Mouse (Mus musculus) gastrocnemius, adult 2 months (tissue): ENCODE measurements around the gene Uqcc1. TPM values are rescaled to one million over a fixed set of nuclear protein-coding genes. Genes with fewer than 3 reads are reported as not detected.
A peak's percentile ranks its signal among the peaks of the same experiment; 100 is the strongest.

Experiments
- DNase-seq: peaks from one replicate; pipeline ENCODE4 v3.0.0; 2022
- H3K27ac ChIP-seq: fragments of 200-600 bp; 2 replicates; pipeline ENCODE4 v1.8.1; 2022; ENCODE audit warnings: mild to moderate bottlenecking
- H3K4me3 ChIP-seq: fragments of 200-600 bp; 2 replicates; pipeline ENCODE4 v1.8.1; 2022; ENCODE audit warnings: mild to moderate bottlenecking, moderate library complexity
- CTCF ChIP-seq: fragments of 200-600 bp; IDR thresholded peaks from 2 replicates; pipeline ENCODE4 v1.8.1; 2022; ENCODE audit warnings: antibody characterized with exemption, mild to moderate bottlenecking, moderate library complexity
- intact Hi-C: fragments of 180-260 bp; cut with DNase I; formaldehyde crosslinking; loops from one replicate; pipeline ENCODE4 v1.15.1; 2025
- long read RNA-seq, 2 experiments: library from polyadenylated mRNA; stranded (forward); transcript quantifications; one replicate each; pipeline ENCODE4 v2.0.0; 2021
- total RNA-seq, 2 experiments: library from RNA; stranded (reverse); gene quantifications; 2 replicates each; pipeline ENCODE4 v1.2.3; 2021

Gene Uqcc1
- total RNA-seq, result 100 to 1,000 TPM; 139 to 198 TPM
- long read RNA-seq, experiment 1, transcript Uqcc1-204 (10 exons, 2,633 nt), result major isoform, 359 of 394 reads
- long read RNA-seq, experiment 1, partial matches to known transcripts, result 7 of 394 reads
- long read RNA-seq, experiment 1, other reads (novel, unspliced or antisense), result 27 of 394 reads
- long read RNA-seq, experiment 2, transcript Uqcc1-207 (10 exons, 2,413 nt), result minor isoform, 5 of 346 reads
- long read RNA-seq, experiment 2, transcript Uqcc1-204 (10 exons, 2,633 nt), result major isoform, 312 of 346 reads
- long read RNA-seq, experiment 2, partial matches to known transcripts, result 10 of 346 reads
- long read RNA-seq, experiment 2, other reads (novel, unspliced or antisense), result 19 of 346 reads

GRCm38 (mm10) chr2:155929531-155930442, at the start of gene Uqcc1:
Gene Uqcc1 (minus strand): TSS chr2:155930310.
- DNase-seq, result peak; percentile 94
- Histone ChIP-seq H3K4me3 (peak within 1 kb of the TSS; percentile 90), H3K27ac (peak within 1 kb of the TSS; percentile 94)
- TF ChIP-seq CTCF, result no peak
- intact Hi-C loops, result no loop called here

- Histone ChIP-seq H3K27ac (peak overlapping the region; percentile 36), H3K4me3 (peak overlapping the region; percentile 60)
- no peak for TF ChIP-seq CTCF
- intact Hi-C loops, result no loop called here
- no peak for DNase-seq
These were observed 49.4 kb upstream of the Uqcc1 start for GRCm38 (mm10) chr2:155979328-155979991.

DNA sequence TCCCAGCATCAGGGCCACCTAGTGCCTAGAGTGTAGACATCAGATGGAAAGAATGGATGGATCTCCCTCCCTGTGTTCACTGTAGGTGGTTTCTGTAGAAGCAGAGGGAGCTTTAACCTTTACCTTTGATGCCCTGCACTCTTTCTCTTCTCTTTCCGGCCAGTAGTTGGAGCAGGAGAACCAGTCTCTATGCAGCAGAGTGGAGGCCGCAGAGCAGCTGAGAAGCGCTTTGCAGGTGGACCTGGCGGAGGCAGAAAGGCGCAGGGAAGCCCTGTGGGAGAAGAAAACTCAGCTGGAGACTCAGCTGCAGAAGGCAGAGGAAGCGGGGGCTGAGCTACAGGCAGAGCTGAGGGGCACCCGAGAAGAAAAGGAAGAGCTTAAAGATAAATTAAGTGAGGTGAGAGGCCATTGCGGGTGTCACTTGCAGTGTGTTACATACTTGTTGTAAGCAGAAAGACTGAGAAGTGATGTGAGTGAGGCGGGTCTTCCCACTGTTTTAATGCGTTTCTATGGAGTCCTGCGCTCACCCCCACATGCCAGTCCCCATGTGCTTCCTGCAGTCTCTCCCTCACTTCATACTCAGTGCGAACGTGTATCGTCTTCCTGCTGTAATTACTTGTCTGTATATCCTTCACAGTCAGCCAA, 44.1 kb upstream of the Uqcc1 start:
- TF ChIP-seq CTCF, result no peak
- no peak overlapping the region for H3K27ac ChIP-seq
- intact Hi-C loops, result no loop called here
- no peak for DNase-seq
- H3K4me3 ChIP-seq, result no peak overlapping the region

DNA sequence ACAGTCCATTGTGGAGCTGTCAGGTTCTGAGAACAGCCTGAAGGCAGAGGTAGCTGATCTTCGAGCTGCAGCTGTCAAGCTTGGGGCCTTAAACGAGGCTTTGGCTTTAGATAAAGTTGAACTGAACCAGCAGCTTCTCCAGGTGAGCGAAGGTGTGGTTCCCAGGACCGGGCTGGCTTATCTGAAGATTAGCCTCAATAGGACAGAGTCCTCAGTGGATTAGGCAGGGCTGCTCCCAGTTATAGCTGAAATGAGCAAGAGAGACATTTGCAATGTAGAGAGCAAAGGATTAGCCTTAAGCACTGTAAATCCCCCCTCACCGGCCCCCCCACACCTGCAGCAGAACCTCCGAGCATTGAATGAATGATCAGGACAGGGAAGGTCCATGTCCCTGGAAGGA, 43.2 kb upstream of the Uqcc1 start:
- TF ChIP-seq CTCF, result no peak
- Histone ChIP-seq H3K4me3 (no peak overlapping the region), H3K27ac (no peak overlapping the region)
- DNase-seq, result no peak
- intact Hi-C loops, result no loop called here

GRCm38 (mm10) chr2:155962991-155963390, 32.9 kb upstream of the Uqcc1 start:
- no peak for DNase-seq
- TF ChIP-seq CTCF, result peak; percentile 65

DNA sequence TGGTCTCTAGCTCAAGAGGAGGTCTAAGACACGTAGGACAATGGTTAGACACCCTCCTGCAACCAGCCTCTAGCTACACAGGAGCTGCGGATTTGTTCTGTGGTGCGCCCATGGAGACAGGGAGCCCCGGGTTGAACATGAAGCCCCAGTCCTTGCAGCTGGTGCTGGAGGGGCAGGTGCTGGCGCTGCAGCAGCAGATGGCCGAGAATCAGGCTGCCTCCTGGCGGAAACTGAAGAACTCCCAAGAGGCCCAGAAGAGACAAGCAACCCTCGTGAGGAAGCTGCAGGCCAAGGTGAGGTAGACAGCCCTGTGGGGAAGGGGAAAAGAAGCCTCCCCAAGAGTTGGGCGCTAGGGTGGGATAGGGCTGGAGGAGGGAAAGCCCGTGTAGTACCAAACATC, 31.8 kb upstream of the Uqcc1 start:
- intact Hi-C loops, result loop anchor here (5.0 to 10.0 kb wide), 2 partner anchors 180 to 313 kb away; partner anchors contain the start of genes Nfs1 and Romo1
- no peak for TF ChIP-seq CTCF
- no peak for DNase-seq
- H3K4me3 ChIP-seq, result no peak overlapping the region
- H3K27ac ChIP-seq, result no peak overlapping the region

More at GRCm38 (mm10) chr2:155962991-155963390, 32.9 kb upstream of the Uqcc1 start:
- intact Hi-C loops, result loop anchor here (5.0 to 10.0 kb wide), 2 partner anchors 179 to 312 kb away; partner anchors contain the start of genes Nfs1 and Romo1
- Histone ChIP-seq H3K27ac (no peak overlapping the region), H3K4me3 (no peak overlapping the region)

DNA sequence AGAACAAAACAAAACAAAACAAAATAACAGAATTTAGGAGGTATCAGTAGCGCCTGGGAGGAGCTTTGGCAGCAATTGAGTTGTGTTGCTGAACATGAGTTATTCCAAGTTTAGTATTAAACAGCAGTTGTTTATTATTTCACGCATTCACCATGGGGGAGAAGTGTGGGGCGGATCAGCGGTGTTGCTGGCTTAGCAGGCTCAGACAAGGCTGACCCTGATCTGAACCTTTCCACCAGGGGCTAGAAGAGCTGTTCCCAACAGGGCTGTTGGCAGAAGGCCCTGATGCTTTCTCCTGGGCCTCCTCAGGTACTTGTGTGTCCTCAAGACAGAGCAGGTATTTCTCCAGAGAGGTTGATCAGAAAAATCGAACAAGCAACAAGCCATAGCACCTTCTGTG, 29.9 kb upstream of the Uqcc1 start:
- H3K4me3 ChIP-seq, result no peak overlapping the region
- DNase-seq, result no peak
- intact Hi-C loops, result loop anchor here (5.0 to 10.0 kb wide), 2 partner anchors 182 to 315 kb away; partner anchors contain the start of genes Nfs1 and Romo1
- TF ChIP-seq CTCF, result no peak
- H3K27ac ChIP-seq, result no peak overlapping the region

DNA sequence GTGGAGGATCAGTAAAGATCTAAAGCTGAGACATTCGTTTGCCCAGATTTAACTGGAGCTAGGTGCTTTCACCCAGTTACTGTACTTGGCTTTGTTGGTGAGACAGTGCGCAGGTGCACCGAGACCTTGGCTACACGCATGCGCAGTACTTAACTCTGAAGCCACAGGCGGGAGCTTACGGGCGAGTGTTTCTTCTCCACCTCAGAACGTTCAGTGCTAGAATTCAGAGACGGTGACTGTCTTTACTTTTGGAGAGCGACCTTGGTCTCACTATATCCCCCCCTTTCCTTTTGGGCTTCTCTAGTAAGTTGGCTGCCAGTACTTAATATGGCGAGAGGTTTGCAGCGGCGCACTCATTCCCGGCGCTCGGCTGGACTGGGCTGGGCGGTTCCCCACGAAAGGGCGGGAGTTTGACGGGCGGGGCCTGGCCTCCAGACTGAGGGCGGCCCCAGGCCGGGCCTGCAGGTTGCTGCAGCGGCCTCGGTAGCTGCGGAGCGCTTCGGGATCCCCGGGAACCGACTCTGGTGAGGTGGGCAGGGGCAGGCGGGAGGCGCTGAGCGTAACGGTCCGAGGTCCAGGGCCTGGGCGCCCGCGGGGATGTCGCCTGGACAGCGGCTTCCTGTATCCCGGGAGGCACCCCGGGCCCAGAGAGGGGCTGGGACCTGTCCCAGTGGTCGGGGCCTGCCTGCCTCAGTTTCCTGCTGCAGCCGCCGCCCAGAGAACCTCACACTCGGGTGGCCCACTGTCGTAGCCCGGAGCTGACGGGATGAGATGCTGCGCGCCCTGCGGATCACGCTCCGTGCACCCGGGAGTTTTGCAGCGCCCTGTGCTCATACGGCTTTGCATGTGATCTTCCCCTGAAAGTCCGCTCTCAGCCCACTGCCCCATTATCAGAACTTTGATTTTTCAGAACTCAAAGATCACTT, 26.3 kb upstream of the Uqcc1 start, which contains the start of gene Cep250:
Gene Cep250 (plus strand): TSS at position 325 of the 926 bp plus-strand sequence.
- intact Hi-C loops, result no loop called here
- peak within 1 kb of the TSS; percentile 85 for H3K4me3 ChIP-seq

DNA sequence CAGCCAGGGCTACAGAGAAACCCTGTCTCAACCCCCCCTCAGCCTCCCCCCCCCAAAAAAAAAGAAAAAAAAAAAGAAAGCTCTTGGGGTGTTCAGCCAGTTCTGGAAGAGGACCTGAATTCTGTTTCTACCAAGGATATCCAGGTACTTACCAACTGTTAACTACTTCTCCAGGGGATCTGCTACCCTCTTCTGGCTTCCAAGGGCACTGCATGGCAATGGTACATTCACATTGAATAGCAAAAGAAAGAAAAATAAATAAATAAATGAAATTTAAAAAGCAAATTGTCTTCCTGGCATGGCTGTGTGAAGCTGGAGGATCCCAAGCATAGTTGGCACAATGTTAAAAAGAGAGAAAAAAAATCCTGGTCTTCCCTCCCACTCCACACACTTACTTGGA, 21.9 kb upstream of the Uqcc1 start:
- DNase-seq, result peak; percentile 54
- peak; percentile 72 for TF ChIP-seq CTCF
- no peak overlapping the region for H3K27ac ChIP-seq
- H3K4me3 ChIP-seq, result no peak overlapping the region
- intact Hi-C loops, result no loop called here

More for the DNA sequence above, 26.3 kb upstream of the Uqcc1 start, which contains the start of gene Cep250:
- TF ChIP-seq CTCF, result no peak
- peak; percentile 95 for DNase-seq
- H3K27ac ChIP-seq, result peak within 1 kb of the TSS; percentile 99

- DNase-seq, result peak; percentile 55
- no peak overlapping the region for H3K27ac ChIP-seq
- intact Hi-C loops, result loop anchor here (10.0 kb wide), 1 partner anchor 255 kb away; the partner anchor contains the start of gene Trpc4ap
These were observed 19.3 kb upstream of the Uqcc1 start for GRCm38 (mm10) chr2:155949362-155949761.

More at GRCm38 (mm10) chr2:155949362-155949761, 19.3 kb upstream of the Uqcc1 start:
- no peak for TF ChIP-seq CTCF
- no peak overlapping the region for H3K4me3 ChIP-seq
